Mouse (Mus musculus) cortical plate, adult 2 months (tissue): ENCODE results near the gene Vmn2r111.
"Not testable (repeated sequence)": the region's sequence is repeated elsewhere in the genome, so short reads cannot be mapped to it uniquely, and the experiment has no call there.

ENCODE experiments used
- CTCF ChIP-seq: fragments of 200-500 bp; IDR thresholded peaks from 2 replicates; pipeline ENCODE4 v1.5.1; 2011; ENCODE audit warnings: mild to moderate bottlenecking, control low read depth, low read length; ENCODE audit not compliant: insufficient read depth; ENCODE audit errors: extremely low read depth
- POLR2A ChIP-seq: fragments of 200-500 bp; IDR thresholded peaks from 2 replicates; pipeline ENCODE4 v1.6.1; 2011; ENCODE audit warnings: mild to moderate bottlenecking, low read length, control low read depth; ENCODE audit not compliant: insufficient read depth; ENCODE audit errors: extremely low read depth

DNA sequence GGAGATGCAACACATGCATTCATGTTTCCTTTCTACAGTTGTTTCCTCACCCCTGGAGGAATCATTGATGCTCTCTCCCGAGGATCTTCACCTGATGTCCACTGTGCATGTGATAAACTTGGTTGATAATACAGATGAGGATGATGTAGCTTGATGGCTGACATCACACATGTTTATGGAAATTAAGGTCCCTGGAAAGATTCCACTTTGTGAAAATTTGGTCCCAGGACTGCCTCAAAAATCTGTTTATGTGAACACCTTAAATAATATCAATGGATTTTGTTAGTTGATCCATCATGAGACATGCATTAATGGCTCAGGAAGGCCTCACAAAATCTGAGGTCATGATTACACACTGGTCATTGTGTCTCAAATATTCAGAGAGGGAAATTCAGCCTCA is at the start of gene Vmn2r111:
- not testable (repeated sequence) for TF ChIP-seq POLR2A, CTCF
